Mouse (Mus musculus) MEL (cell line): ENCODE data around the gene Ubfd1. TPM values are rescaled to one million over a fixed set of nuclear protein-coding genes. Genes with fewer than 3 reads are reported as not detected.

ENCODE experiments used
- DNase-seq: peaks from one replicate; pipeline ENCODE4 v3.0.0; 2011; ENCODE audit warnings: low read depth, low spot score
- H3K27ac ChIP-seq: 2 replicates; pipeline ENCODE4 v1.5.1; 2012; ENCODE audit warnings: low read depth, mild to moderate bottlenecking, control low read depth, low read length, moderate library complexity; ENCODE audit not compliant: control insufficient read depth
- H3K27me3 ChIP-seq, 2 experiments: fragments of 150-350 bp in 1 of 2; sonication (generic) in 1 of 2; 2 replicates each; pipeline ENCODE4 v1.6.1; 2012; ENCODE audit warnings: low read length in 2 of 2, mild to moderate bottlenecking in 2 of 2, improper control_type of control experiment in 1 of 2, moderate library complexity in 1 of 2; ENCODE audit not compliant: insufficient read depth in 2 of 2, control insufficient read depth in 1 of 2
- H3K36me3 ChIP-seq, 2 experiments: 2 replicates each; pipeline ENCODE4 v1.6.1; 2012 to 2014; ENCODE audit warnings: low read length in 2 of 2, improper control_type of control experiment in 1 of 2, inconsistent platforms in 1 of 2, mild to moderate bottlenecking in 1 of 2; ENCODE audit not compliant: insufficient read depth in 2 of 2, control insufficient read depth in 1 of 2
- H3K4me1 ChIP-seq, 2 experiments: fragments of 150-350 bp in 1 of 2; sonication (generic) in 1 of 2; 2 replicates each; pipeline ENCODE4 v1.6.1; 2012; ENCODE audit warnings: low read length in 2 of 2, improper control_type of control experiment in 1 of 2, mild to moderate bottlenecking in 1 of 2; ENCODE audit not compliant: insufficient read depth in 2 of 2, control insufficient read depth in 1 of 2
- H3K4me3 ChIP-seq, 2 experiments: fragments of 150-350 bp in 1 of 2; sonication (generic) in 1 of 2; 2 replicates each; pipeline ENCODE4 v1.5.1; 2012; ENCODE audit warnings: low read depth in 2 of 2, low read length in 2 of 2, mild to moderate bottlenecking in 2 of 2, moderate library complexity in 2 of 2, control low read depth in 1 of 2, improper control_type of control experiment in 1 of 2; ENCODE audit not compliant: control insufficient read depth in 1 of 2, insufficient read depth in 1 of 2
- H3K79me2 ChIP-seq: 2 replicates; pipeline ENCODE4 v1.6.1; 2012; ENCODE audit warnings: mild to moderate bottlenecking, low read length, moderate library complexity; ENCODE audit not compliant: control insufficient read depth, poor library complexity, insufficient read depth
- H3K9ac ChIP-seq: 2 replicates; pipeline ENCODE4 v1.6.1; 2012; ENCODE audit warnings: low read depth, mild to moderate bottlenecking, control low read depth, low read length, moderate library complexity; ENCODE audit not compliant: control insufficient read depth, poor library complexity, severe bottlenecking
- H3K9me3 ChIP-seq: fragments of 150-350 bp; sonication (generic); replicated peaks from 2 replicates; pipeline ENCODE4 v1.6.1; 2012; ENCODE audit warnings: mild to moderate bottlenecking, low read length, improper control_type of control experiment, moderate library complexity; ENCODE audit not compliant: insufficient read depth
- BHLHE40 ChIP-seq: IDR thresholded peaks from 2 replicates; pipeline ENCODE4 v1.6.1; 2012; ENCODE audit warnings: low read depth, mild to moderate bottlenecking, inconsistent platforms, low read length, improper control_type of control experiment, borderline replicate concordance
- CHD2 ChIP-seq: IDR thresholded peaks from 2 replicates; pipeline ENCODE4 v1.6.1; 2011; ENCODE audit warnings: low read length, improper control_type of control experiment
- E2F4 ChIP-seq: IDR thresholded peaks from 2 replicates; pipeline ENCODE4 v1.6.1; 2011; ENCODE audit warnings: low read depth, low read length, improper control_type of control experiment, borderline replicate concordance
- ETS1 ChIP-seq: IDR thresholded peaks from 2 replicates; pipeline ENCODE4 v1.6.1; 2012; ENCODE audit warnings: low read depth, mild to moderate bottlenecking, inconsistent platforms, low read length, improper control_type of control experiment, moderate library complexity
- GATA1 ChIP-seq: IDR thresholded peaks from 2 replicates; pipeline ENCODE4 v1.6.1; 2011; ENCODE audit warnings: low read depth, low read length, improper control_type of control experiment
- HCFC1 ChIP-seq: IDR thresholded peaks from 2 replicates; pipeline ENCODE4 v1.6.1; 2012; ENCODE audit warnings: low read depth, mild to moderate bottlenecking, inconsistent platforms, low read length, improper control_type of control experiment, moderate library complexity
- KAT2A ChIP-seq: conservative IDR thresholded peaks from 2 replicates; pipeline ENCODE4 v1.6.1; 2012; ENCODE audit warnings: low read depth, low read length, improper control_type of control experiment, inconsistent platforms
- MAFK ChIP-seq: IDR thresholded peaks from 2 replicates; pipeline ENCODE4 v1.6.1; 2011; ENCODE audit warnings: low read depth, mild to moderate bottlenecking, low read length, improper control_type of control experiment, borderline replicate concordance
- MXI1 ChIP-seq: IDR thresholded peaks from 2 replicates; pipeline ENCODE4 v1.6.1; 2011; ENCODE audit warnings: mild to moderate bottlenecking, low read depth, low read length, improper control_type of control experiment
- MYC ChIP-seq: IDR thresholded peaks from 2 replicates; pipeline ENCODE4 v1.6.1; 2011; ENCODE audit warnings: low read depth, mild to moderate bottlenecking, low read length, improper control_type of control experiment, moderate library complexity
- NELFE ChIP-seq: IDR thresholded peaks from 2 replicates; pipeline ENCODE4 v1.6.1; 2011; ENCODE audit warnings: low read depth, low read length, improper control_type of control experiment
- NRF1 ChIP-seq: IDR thresholded peaks from 2 replicates; pipeline ENCODE4 v1.6.1; 2014; ENCODE audit warnings: low read depth, mild to moderate bottlenecking, inconsistent platforms, low read length, improper control_type of control experiment, moderate library complexity; ENCODE audit not compliant: poor library complexity, insufficient read depth, severe bottlenecking
- POLR2AphosphoS2 ChIP-seq: IDR thresholded peaks from 2 replicates; pipeline ENCODE4 v1.6.1; 2011; ENCODE audit warnings: low read length, improper control_type of control experiment
- RAD21 ChIP-seq: IDR thresholded peaks from 2 replicates; pipeline ENCODE4 v1.6.1; 2011; ENCODE audit warnings: mild to moderate bottlenecking, low read depth, low read length, improper control_type of control experiment
- SIN3A ChIP-seq: IDR thresholded peaks from 2 replicates; pipeline ENCODE4 v1.6.1; 2012; ENCODE audit warnings: low read length, improper control_type of control experiment, inconsistent platforms
- TAL1 ChIP-seq: IDR thresholded peaks from 2 replicates; pipeline ENCODE4 v1.6.1; 2012; ENCODE audit warnings: mild to moderate bottlenecking, inconsistent platforms, low read length, moderate library complexity, mixed read lengths
- TCF12 ChIP-seq: IDR thresholded peaks from 2 replicates; pipeline ENCODE4 v1.6.1; 2014; ENCODE audit warnings: low read depth, mild to moderate bottlenecking, inconsistent platforms, low read length, improper control_type of control experiment, moderate library complexity
- UBTF ChIP-seq: IDR thresholded peaks from 2 replicates; pipeline ENCODE4 v1.6.1; 2012; ENCODE audit warnings: low read depth, mild to moderate bottlenecking, inconsistent platforms, low read length, improper control_type of control experiment, moderate library complexity, borderline replicate concordance; ENCODE audit not compliant: insufficient read depth
- USF2 ChIP-seq, 2 experiments: IDR thresholded peaks; 2 replicates each; pipeline ENCODE4 v1.6.1; 2011 to 2012; ENCODE audit warnings: improper control_type of control experiment in 2 of 2, low read length in 2 of 2, borderline replicate concordance in 1 of 2, inconsistent platforms in 1 of 2, low read depth in 1 of 2, mild to moderate bottlenecking in 1 of 2; ENCODE audit not compliant: insufficient read depth in 1 of 2
- ZKSCAN1 ChIP-seq: IDR thresholded peaks from 2 replicates; pipeline ENCODE4 v1.6.1; 2012; ENCODE audit warnings: low read depth, mild to moderate bottlenecking, inconsistent platforms, low read length, improper control_type of control experiment, moderate library complexity
- ZMIZ1 ChIP-seq: IDR thresholded peaks from 2 replicates; pipeline ENCODE4 v1.6.1; 2012; ENCODE audit warnings: low read depth, mild to moderate bottlenecking, inconsistent platforms, low read length, improper control_type of control experiment, moderate library complexity
- polyA plus RNA-seq, 2 experiments: library from polyadenylated mRNA; stranded (reverse) in 1 of 2; unstranded in 1 of 2; fragments of >175 nt in 1 of 2; fragments of >200 nt in 1 of 2; gene quantifications; 2 replicates each; pipeline versions ENCODE4 v1.2.1 to v1.2.4; 2012; ENCODE audit warnings: low replicate concordance in 2 of 2, low read depth in 1 of 2; ENCODE audit not compliant: insufficient read length in 2 of 2, insufficient read depth in 1 of 2, missing spikeins in 1 of 2
- total RNA-seq: library from RNA; depleted of rRNA; stranded (reverse); fragments of 300-350 nt; gene quantifications from 2 replicates; pipeline ENCODE4 v1.2.3, GENCODE M21; 2012

Gene Ubfd1
- total and polyA plus RNA-seq, 3 experiments = 31.2 to 33.8 TPM; not detected in 1

GRCm38 (mm10) chr7:122048191-122048590, 18.8 kb upstream of the Ubfd1 start:
- no peak overlapping the region for H3K9ac ChIP-seq
- TF ChIP-seq CHD2 (no peak), MAFK (no peak), ETS1 (no peak), SIN3A (no peak)
- H3K4me1 ChIP-seq = peaks cover 12 to 24% of the 10 kb centered on the region in 2 experiments
- H3K27me3 ChIP-seq = no peaks in the 10 kb centered on the region
- no peaks in the 10 kb centered on the region for H3K9me3 ChIP-seq
- peaks cover 0 to 24% of the 10 kb centered on the region in 2 experiments; a peak in 2 of 4 replicates for H3K36me3 ChIP-seq
- H3K4me3 ChIP-seq = no peak overlapping the region
- H3K27ac ChIP-seq = no peak overlapping the region
- DNase-seq = no peak
- H3K79me2 ChIP-seq = no peaks in the 10 kb centered on the region

GRCm38 (mm10) chr7:122050834-122051233, 16.1 kb upstream of the Ubfd1 start:
- no peak for DNase-seq
- Histone ChIP-seq H3K9me3 (no peaks in the 10 kb centered on the region), H3K27me3 (no peaks in the 10 kb centered on the region), H3K9ac (no peak overlapping the region), H3K79me2 (no peaks in the 10 kb centered on the region), H3K36me3 (peaks cover 0 to 18% of the 10 kb centered on the region in 2 experiments; a peak in 3 of 4 replicates), H3K4me1 (peaks cover 12 to 18% of the 10 kb centered on the region in 2 experiments), H3K4me3 (no peak overlapping the region), H3K27ac (no peak overlapping the region)
- TF ChIP-seq MXI1 = no peak
- TF ChIP-seq HCFC1 = no peak
- no peak for TF ChIP-seq ZMIZ1
- no peak for TF ChIP-seq MYC
- TF ChIP-seq USF2 (IDR thresholded peaks at IDR 0.05; ENCODE audit: borderline replicate concordance in 1 of 2, insufficient read depth in 1 of 2, low read depth in 1 of 2, low read length in 2 of 2) = no peak
- no peak for TF ChIP-seq E2F4
- TF ChIP-seq UBTF = no peak
- TF ChIP-seq TAL1 = no peak
- no peak for TF ChIP-seq KAT2A
- TF ChIP-seq NRF1 = no peak
- no peak for TF ChIP-seq TCF12
- no peak for TF ChIP-seq RAD21
- no peak for TF ChIP-seq NELFE
- no peak for TF ChIP-seq GATA1
- TF ChIP-seq ETS1 = no peak
- no peak for TF ChIP-seq BHLHE40
- no peak for TF ChIP-seq POLR2AphosphoS2
- no peak for TF ChIP-seq ZKSCAN1
